Mouse (Mus musculus) spleen, adult 2 months (tissue): ENCODE data around the gene Fam169b.

Source experiments
- CTCF ChIP-seq: fragments of 200-500 bp; IDR thresholded peaks from 2 replicates; pipeline ENCODE4 v1.5.1; 2011; ENCODE audit warnings: mild to moderate bottlenecking, inconsistent platforms; ENCODE audit not compliant: insufficient read depth, insufficient read length, insufficient replicate concordance; ENCODE audit errors: extremely low read depth
- POLR2A ChIP-seq: fragments of 200-500 bp; IDR thresholded peaks from 2 replicates; pipeline ENCODE4 v1.6.1; 2011; ENCODE audit warnings: low read depth, low read length, inconsistent platforms

DNA sequence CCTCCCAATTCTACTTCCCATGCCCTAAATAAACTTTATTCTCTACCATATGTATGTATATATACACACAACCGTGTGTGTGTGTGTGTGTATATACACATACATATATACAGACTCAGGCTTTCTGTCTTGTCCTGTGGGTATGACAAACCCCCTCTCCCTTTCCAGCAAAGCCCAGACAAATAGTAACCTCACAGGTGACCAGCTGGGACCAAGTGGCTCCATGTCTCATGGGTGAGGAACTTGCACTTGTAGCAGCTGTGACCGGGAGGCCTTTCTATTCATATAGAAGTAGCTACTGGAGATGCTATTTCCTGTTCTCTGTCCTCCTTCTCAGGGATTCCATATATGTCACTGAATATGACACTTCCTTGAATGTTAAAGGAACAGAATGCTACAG is 13.9 kb downstream of the Fam169b start:
- TF ChIP-seq POLR2A (no peak), CTCF (no peak)
